Mouse (Mus musculus): ENCODE results near the gene Mrpl20. TPM values are rescaled to one million over a fixed set of nuclear protein-coding genes. Genes with fewer than 3 reads are reported as not detected.
A peak's percentile ranks its signal among the peaks of the same experiment; 100 is the strongest.

The Mrpl20 gene
- polyA plus RNA-seq, 1 experiment, result 74.6 TPM

GRCm38 (mm10) chr4:155773335-155774078 is 29.2 kb upstream of the Mrpl20 start:
- no peak for DNase-seq
- H3K27me3 ChIP-seq (ENCODE audit: control insufficient read depth, insufficient read depth, low read length), result no peaks in the 10 kb centered on the region
- no peak overlapping the region for H3K27ac ChIP-seq (ENCODE audit: control insufficient read depth, insufficient read depth, low read length)
- WGBS, result 45% methylated on average over 5 of the region's 5 CpGs
- no peak overlapping the region for H3K4me3 ChIP-seq (ENCODE audit: control insufficient read depth, insufficient read depth, low read length)
- TF ChIP-seq CTCF (IDR thresholded peaks at IDR 0.05; ENCODE audit: borderline replicate concordance, control insufficient read depth, extremely low read depth, insufficient read depth, low read length, poor library complexity), result no peak
- no peak for TF ChIP-seq POLR2A (IDR thresholded peaks at IDR 0.05; ENCODE audit: control insufficient read depth, extremely low read depth, insufficient read depth, low read length, poor library complexity)
- peaks cover 18% of the 10 kb centered on the region for H3K4me1 ChIP-seq (replicated peaks; ENCODE audit: control insufficient read depth, insufficient read depth, low read length)
- H3K36me3 ChIP-seq (ENCODE audit: control insufficient read depth, insufficient read depth, low read length), result no peaks in the 10 kb centered on the region

GRCm38 (mm10) chr4:155774280-155774754 is 28.4 kb upstream of the Mrpl20 start, which contains the start of gene Vwa1:
Gene Vwa1 (minus strand): TSS chr4:155774698.
- Histone ChIP-seq H3K4me3 (ENCODE audit: control insufficient read depth, insufficient read depth, low read length) (peak within 1 kb of the TSS; percentile 21; the same call in 1 of the 2 replicates), H3K27me3 (ENCODE audit: control insufficient read depth, insufficient read depth, low read length) (no peaks in the 10 kb centered on the region), H3K27ac (ENCODE audit: control insufficient read depth, insufficient read depth, low read length) (no peak within 1 kb of the TSS), H3K4me1 (replicated peaks; ENCODE audit: control insufficient read depth, insufficient read depth, low read length) (peaks cover 18% of the 10 kb centered on the region), H3K36me3 (ENCODE audit: control insufficient read depth, insufficient read depth, low read length) (no peaks in the 10 kb centered on the region)
- WGBS, result under 1% methylated on average over 35 of the region's 35 CpGs
- no peak for TF ChIP-seq POLR2A (IDR thresholded peaks at IDR 0.05; ENCODE audit: control insufficient read depth, extremely low read depth, insufficient read depth, low read length, poor library complexity)
- TF ChIP-seq CTCF (IDR thresholded peaks at IDR 0.05; ENCODE audit: borderline replicate concordance, control insufficient read depth, extremely low read depth, insufficient read depth, low read length, poor library complexity), result no peak
- peak; percentile 87 for DNase-seq

DNA sequence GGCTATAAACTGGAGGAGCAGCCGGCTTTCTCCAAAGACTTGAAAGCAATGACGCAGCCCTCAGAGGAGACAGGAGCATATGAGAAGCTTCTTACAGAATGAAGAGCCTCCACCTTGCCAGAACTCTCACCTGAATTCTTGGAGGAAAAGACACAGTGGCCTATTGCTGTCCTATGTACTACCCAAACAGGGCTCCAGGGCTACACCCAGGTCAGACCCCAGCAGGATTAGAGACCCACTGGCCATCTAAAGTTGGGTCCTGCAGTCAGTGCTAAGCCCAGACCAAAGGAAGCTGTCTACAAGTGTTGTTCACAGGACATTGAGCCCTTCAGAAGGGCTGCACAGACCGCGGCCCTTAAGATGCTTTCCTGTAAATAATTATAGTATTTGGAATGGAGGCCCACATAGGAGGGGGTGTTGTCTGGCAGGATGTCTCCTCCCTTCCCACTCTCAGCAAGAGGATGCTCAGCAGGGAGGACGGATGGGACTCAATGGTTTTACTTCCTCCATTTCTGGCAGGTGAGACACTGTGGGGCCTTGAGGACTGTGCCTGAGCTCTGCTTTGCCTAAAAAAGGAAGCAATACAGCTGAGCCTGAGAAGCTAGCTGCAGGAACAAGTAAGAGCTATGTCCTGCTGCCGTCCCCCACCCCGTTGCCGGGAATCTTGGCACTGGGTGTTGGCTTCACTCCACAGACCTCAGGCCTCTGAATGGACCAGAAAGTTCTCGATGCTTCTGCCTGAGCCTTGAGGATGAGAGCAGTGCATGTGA is 27.5 kb upstream of the Mrpl20 start:
- Histone ChIP-seq H3K4me3 (ENCODE audit: control insufficient read depth, insufficient read depth, low read length) (no peak overlapping the region), H3K27me3 (ENCODE audit: control insufficient read depth, insufficient read depth, low read length) (no peaks in the 10 kb centered on the region), H3K36me3 (ENCODE audit: control insufficient read depth, insufficient read depth, low read length) (no peaks in the 10 kb centered on the region), H3K27ac (ENCODE audit: control insufficient read depth, insufficient read depth, low read length) (no peak overlapping the region), H3K4me1 (replicated peaks; ENCODE audit: control insufficient read depth, insufficient read depth, low read length) (peaks cover 14% of the 10 kb centered on the region)
- TF ChIP-seq POLR2A (IDR thresholded peaks at IDR 0.05; ENCODE audit: control insufficient read depth, extremely low read depth, insufficient read depth, low read length, poor library complexity) (no peak), CTCF (IDR thresholded peaks at IDR 0.05; ENCODE audit: borderline replicate concordance, control insufficient read depth, extremely low read depth, insufficient read depth, low read length, poor library complexity) (no peak)
- 22% methylated on average over 9 of the region's 9 CpGs for WGBS
- DNase-seq, result no peak

DNA sequence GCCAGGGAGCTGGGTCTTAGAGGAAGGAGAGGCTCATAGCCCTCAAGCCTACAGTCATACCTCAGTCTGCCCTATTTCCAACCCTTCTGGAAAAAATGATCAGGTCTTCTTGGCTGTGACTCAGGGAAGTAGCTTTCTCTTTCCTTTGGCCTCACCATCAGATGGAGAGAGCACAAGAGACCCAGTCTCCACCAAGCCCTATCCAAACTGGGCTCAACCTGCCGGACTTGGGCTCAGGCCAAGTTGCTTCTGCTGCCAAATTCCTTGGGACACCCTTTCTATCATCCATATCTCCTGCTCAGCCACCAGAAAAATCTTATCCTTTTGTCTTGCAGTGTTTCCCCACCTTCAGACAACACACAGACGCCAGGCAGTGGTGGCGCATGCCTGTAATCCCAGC is 26.8 kb upstream of the Mrpl20 start:
- 90% methylated on average over 3 of the region's 3 CpGs for WGBS
- TF ChIP-seq POLR2A (IDR thresholded peaks at IDR 0.05; ENCODE audit: control insufficient read depth, extremely low read depth, insufficient read depth, low read length, poor library complexity) (no peak), CTCF (IDR thresholded peaks at IDR 0.05; ENCODE audit: borderline replicate concordance, control insufficient read depth, extremely low read depth, insufficient read depth, low read length, poor library complexity) (no peak)
- no peak overlapping the region for H3K27ac ChIP-seq (ENCODE audit: control insufficient read depth, insufficient read depth, low read length)
- no peak overlapping the region for H3K4me3 ChIP-seq (ENCODE audit: control insufficient read depth, insufficient read depth, low read length)
- no peaks in the 10 kb centered on the region for H3K36me3 ChIP-seq (ENCODE audit: control insufficient read depth, insufficient read depth, low read length)
- DNase-seq, result no peak
- peaks cover 14% of the 10 kb centered on the region for H3K4me1 ChIP-seq (replicated peaks; ENCODE audit: control insufficient read depth, insufficient read depth, low read length)
- no peaks in the 10 kb centered on the region for H3K27me3 ChIP-seq (ENCODE audit: control insufficient read depth, insufficient read depth, low read length)

DNA sequence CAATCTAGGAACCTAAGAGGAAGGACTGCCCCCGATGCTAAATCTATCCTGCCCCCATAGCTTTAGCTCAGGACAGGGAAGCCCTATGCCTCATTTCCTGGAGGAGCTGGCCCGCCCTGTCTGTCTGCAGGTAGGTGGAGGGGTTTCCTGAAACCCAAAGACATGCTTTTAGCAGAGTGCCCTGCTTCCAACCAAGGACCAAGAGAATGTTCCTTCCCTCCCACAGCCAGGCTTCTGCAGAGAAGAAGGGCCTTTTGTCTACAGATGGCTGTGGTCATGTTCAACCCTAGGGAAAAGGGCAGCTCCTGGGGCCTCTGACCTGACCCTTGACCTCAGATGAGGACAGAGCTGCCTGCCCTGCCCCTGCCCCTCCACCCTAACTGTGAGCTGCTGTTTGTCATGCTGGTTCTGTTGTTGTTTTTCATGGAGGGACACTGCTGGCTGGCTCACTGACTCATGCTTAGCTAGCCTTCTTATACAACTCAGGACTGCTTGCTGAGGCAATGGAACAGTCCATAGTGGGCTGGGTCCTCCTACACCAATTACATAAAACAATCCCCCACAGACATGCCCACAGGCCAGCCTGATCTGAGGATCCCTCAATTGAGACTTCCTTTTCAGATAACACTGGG is 25.9 kb upstream of the Mrpl20 start:
- H3K27me3 ChIP-seq (ENCODE audit: control insufficient read depth, insufficient read depth, low read length), result no peaks in the 10 kb centered on the region
- DNase-seq, result no peak
- H3K27ac ChIP-seq (ENCODE audit: control insufficient read depth, insufficient read depth, low read length), result no peak overlapping the region
- peaks cover 14% of the 10 kb centered on the region for H3K4me1 ChIP-seq (replicated peaks; ENCODE audit: control insufficient read depth, insufficient read depth, low read length)
- TF ChIP-seq CTCF (IDR thresholded peaks at IDR 0.05; ENCODE audit: borderline replicate concordance, control insufficient read depth, extremely low read depth, insufficient read depth, low read length, poor library complexity) (no peak), POLR2A (IDR thresholded peaks at IDR 0.05; ENCODE audit: control insufficient read depth, extremely low read depth, insufficient read depth, low read length, poor library complexity) (no peak)
- H3K4me3 ChIP-seq (ENCODE audit: control insufficient read depth, insufficient read depth, low read length), result no peak overlapping the region
- no peaks in the 10 kb centered on the region for H3K36me3 ChIP-seq (ENCODE audit: control insufficient read depth, insufficient read depth, low read length)
- WGBS, result 53% methylated on average over 2 of the region's 2 CpGs

DNA sequence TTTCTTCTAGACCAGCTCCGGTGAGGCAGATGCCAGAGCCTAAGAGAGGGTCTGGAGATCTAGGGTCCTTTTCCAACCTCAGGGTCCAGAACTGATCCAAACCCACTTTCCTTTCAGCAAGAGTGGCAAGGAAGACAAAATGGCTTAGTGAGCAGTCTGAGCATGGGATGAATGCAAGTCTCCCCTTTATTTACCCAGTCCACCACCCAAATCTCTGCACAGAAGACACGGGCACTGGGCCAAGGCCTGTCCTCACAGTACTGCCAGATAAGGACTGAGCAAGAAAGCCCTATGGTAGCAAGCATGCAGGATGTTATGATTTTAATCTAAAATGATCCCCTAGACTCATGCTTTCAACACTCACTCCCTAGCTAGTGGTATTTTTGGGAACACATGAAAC is 24.9 kb upstream of the Mrpl20 start:
- WGBS, result 97% methylated on average over 2 of the region's 2 CpGs
- no peaks in the 10 kb centered on the region for H3K36me3 ChIP-seq (ENCODE audit: control insufficient read depth, insufficient read depth, low read length)
- no peak for DNase-seq
- no peaks in the 10 kb centered on the region for H3K27me3 ChIP-seq (ENCODE audit: control insufficient read depth, insufficient read depth, low read length)
- no peak overlapping the region for H3K27ac ChIP-seq (ENCODE audit: control insufficient read depth, insufficient read depth, low read length)
- peaks cover 14% of the 10 kb centered on the region for H3K4me1 ChIP-seq (replicated peaks; ENCODE audit: control insufficient read depth, insufficient read depth, low read length)
- no peak overlapping the region for H3K4me3 ChIP-seq (ENCODE audit: control insufficient read depth, insufficient read depth, low read length)
- TF ChIP-seq CTCF (IDR thresholded peaks at IDR 0.05; ENCODE audit: borderline replicate concordance, control insufficient read depth, extremely low read depth, insufficient read depth, low read length, poor library complexity), result no peak
- no peak for TF ChIP-seq POLR2A (IDR thresholded peaks at IDR 0.05; ENCODE audit: control insufficient read depth, extremely low read depth, insufficient read depth, low read length, poor library complexity)

Data from thymus, adult 2 months (tissue).